Mouse (Mus musculus) layer of hippocampus, postnatal 10 days (tissue): ENCODE data around the gene Dmkn. TPM values are rescaled to one million over a fixed set of nuclear protein-coding genes. Genes with fewer than 3 reads are reported as not detected.
"Not testable (repeated sequence)": the region's sequence is repeated elsewhere in the genome, so short reads cannot be mapped to it uniquely, and the experiment has no call there.

Source experiments
- DNase-seq, 2 experiments: peaks; one replicate each; pipeline ENCODE4 v3.0.0; 2021; ENCODE audit warnings: low spot score in 2 of 2
- total RNA-seq, 2 experiments: library from RNA; stranded (reverse); gene quantifications; 2 replicates each; pipeline ENCODE4 v1.2.3; 2021

The Dmkn gene
- total RNA-seq, 2 experiments from 2014 or later: 1.2 to 1.5 TPM

DNA sequence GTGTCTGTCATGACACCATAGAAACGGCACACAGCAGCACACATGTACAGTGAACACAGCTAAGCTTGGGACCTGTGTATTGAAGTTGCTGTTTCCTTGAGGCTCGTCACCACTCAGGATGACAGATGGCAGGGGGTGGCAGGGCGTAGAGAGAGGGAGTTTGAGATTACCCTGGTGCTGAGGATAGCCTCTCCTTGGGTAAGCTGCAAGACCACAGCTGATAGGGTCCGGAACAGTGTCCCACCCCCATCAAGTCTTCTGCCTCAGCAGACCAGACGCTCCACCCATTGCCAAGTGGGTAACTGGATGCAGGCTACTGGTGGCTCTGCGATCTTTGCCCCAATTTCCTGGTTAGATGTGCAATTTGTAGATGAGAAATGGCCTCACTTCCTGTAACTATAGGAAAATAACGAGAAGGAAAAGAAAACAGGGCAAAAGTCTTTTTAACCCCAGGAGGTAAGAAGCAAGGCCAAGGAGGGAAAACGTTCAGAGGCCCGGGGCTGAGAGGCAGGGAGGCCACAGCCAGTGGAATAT, 48.3 kb downstream of the Dmkn start:
- no peak for DNase-seq

DNA sequence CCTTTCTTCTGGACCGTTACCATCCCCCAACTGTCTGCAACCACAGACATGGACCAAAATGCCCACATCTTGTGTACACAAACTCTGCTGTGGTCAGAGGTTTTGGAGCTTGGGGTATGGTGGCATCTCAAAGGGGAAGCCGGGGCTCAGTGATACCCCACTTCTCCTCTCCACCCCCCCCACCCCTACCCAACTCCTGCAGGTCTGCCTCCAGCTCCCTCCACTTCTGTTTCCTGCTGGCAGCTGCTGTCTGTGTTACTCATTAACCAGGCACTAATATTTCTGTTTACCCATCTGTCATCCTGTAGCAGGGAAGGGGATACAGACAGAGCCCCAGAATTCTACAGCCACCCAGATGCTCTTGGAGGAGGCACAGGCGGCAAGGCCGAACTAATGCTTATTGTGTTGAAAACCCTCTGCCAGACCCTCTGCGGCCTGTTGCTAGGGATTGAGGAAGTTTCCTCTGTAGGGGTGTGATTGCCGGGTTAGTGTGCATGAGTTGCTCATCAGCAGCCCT, 48.8 kb downstream of the Dmkn start:
- DNase-seq: peak in 1 of 2 experiments; percentile 23

DNA sequence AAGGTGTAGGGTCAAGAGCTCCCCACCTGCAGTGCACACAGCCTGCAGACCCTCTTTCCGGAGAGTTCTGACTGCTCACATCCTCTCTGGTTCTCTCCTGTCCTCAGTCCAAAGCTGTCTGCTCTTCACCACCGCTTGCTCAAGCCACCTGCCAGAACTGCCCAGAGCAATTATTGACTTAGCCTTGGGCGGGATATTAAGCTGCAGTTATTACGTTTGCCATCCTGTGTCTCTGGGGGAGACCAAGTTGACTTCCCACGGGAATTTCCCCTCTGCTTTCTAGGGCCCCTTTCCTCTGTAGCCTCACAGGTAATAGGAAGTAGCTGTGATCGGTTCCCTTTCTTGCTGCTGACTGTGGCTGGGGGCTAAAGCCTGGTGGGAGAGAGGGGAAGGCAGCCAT, 56.6 kb downstream of the Dmkn start:
- DNase-seq: no peak

DNA sequence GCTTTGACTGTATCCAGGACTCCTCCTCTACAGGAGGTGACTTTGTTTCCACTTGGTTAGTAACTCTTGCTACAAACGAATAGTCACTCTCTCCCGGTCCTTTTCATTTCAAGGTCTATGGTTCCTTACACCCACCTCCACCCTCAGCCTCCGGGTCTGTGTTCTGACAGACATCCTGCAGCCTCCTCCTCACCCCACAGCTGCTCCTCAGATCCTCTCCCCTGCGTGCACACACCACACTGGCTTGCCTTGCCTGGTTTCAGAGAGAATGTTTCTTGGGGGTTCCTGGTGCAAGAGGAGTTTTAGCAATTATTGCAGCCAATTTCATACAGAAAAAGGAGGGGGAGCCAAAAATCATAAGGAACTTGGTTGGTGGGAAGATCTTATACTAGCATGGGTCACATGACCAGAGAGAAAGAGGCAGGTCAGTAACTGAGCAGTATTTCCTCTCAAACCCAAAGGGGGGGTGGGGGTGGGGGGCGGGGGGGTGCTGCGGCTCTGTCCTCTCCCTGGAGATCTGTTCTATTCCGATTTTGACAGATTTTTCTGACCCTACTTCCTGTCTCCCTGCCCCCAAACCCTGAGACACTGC, 57.4 kb downstream of the Dmkn start:
- no peak for DNase-seq

DNA sequence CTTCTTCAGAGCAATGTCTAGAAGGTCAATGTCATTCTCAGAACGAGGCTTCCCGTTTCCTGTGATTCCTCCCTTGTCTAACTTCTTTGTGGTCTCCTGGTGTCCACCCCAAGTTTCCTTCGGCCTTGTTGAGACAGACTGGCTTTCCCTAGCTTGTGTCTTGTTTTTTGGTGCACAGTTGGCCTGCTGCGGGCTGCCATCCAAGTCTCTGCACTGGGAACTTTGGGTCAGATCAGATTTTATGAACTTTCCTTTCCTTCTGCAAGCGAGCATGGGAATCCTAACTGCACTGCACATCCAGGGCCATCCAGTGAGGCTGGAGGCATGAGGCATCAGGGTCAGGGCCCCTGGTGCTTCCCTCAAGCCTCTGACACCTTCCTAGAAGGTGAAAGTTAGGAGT, 58.0 kb downstream of the Dmkn start:
- DNase-seq: no peak

DNA sequence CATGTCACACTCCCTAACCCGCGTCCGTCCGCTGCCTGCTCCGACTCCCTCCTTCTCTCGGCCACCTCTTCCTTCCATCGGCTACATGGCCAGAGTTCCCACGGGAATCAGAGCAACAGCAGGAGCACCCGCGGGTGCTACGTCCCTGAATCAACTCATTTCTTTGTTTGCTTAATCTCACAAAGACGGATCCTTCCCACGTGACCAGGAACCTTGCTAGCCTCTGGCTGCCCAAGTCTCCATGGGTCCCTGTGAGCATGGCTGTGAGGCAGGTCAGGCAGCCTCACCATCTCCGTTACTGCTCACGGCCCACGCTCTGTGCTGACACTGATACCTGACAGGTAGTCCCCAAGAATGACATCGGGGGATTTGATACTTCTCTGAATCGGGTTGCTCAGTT, 60.1 kb downstream of the Dmkn start, which contains the start of gene Ffar2:
Gene Ffar2, minus strand, starts transcription at position 101 of the 400 bp plus-strand sequence.
- no peak for DNase-seq

DNA sequence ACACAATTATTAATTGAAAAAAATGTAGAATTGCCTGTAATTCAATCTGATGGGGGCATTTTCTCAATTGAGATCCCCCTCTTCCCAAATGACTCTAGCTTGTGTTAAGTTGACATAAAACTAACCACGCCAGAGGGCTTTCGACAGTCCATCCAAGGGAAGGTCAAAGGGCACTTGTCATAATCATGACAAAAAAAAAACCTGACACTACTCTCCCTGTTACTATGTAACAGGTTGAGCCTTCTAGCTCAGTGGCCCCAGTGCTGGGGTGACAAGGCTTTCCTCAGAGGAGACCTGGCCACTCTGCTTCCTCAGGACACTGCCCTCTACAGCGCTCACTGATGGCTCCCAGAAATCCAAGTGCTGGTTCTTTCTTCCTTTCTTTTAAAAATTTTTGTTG, 60.8 kb downstream of the Dmkn start:
- no peak for DNase-seq

DNA sequence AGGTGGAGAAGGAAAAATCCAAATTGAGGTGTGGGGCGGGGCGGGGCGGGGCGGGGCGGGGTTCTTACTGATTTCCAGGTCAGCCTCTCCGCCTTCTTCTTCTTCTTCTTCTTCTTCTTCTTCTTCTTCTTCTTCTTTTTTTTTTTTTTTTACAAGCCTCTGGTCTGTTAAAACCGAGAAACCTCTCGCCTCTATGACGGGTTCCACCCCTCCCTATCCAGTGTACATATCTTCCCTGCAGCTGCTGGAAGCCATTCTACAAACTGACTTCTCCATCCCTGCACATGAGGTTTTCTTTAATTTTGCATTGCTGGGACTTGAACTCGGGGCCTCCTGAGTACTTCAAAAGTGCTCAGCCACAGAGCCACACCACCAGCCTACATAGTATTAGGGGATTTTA, 63.1 kb downstream of the Dmkn start:
- no peak for DNase-seq

DNA sequence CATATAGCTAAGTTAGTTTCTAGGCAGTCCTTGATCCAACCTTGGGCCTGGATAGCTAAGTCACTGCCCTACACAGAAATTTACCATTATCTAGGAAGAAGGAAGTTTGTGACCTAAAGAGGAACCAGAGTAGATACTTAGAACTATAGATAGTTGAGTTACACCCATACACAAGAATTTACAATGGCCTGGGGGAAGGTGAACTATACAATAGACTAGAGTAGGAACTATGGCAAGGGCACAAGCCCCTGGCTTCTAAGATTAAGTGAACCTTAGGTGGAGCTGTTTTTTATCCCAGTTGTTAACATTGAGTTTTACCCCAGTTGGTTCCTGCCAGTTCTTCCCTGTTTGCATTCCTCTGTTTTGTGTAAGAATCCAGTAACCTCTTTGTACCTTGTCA, 65.3 kb downstream of the Dmkn start:
- DNase-seq: not testable (repeated sequence)

DNA sequence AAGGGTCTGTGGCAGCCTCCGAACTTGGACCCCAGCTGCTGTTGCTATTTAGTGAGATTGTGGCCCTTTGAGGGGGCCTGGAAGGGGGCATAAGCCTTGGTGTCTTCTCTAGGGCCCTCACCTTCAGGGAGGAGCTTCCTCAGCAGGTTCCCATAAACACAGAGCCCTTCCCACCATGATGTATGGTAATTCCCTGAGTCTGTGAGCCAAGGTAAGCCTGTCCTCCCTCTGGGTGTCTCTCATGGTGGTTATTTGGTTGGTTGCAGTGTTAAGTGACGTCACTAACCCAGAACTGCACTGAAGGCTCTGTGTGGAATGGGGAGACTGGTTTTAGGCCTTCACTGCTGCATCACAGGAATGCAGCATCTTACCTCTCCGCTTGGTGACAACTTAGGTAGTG, 65.9 kb downstream of the Dmkn start:
- DNase-seq: no peak

Other genes starting within 250 kb of the Dmkn start
- gene Arhgap33, start 228.7 kb upstream of the Dmkn start, total RNA-seq: 100 to 1,000 TPM; 218 to 232 TPM
- 1 to 10 TPM; 5.3 to 5.6 TPM for gene Hspb6, start 211.6 kb upstream of the Dmkn start, total RNA-seq
- 1 to 10 TPM; 3.4 to 4.4 TPM for gene Proser3, start 211.5 kb upstream of the Dmkn start, total RNA-seq
- 10 to 100 TPM; 28.2 to 36.6 TPM for gene Lin37, start 203.9 kb upstream of the Dmkn start, total RNA-seq
- 10 to 100 TPM; 49.4 to 52.5 TPM for gene U2af1l4, start 200.5 kb upstream of the Dmkn start, total RNA-seq
- 1 to 10 TPM; 4.8 to 5.8 TPM for gene Gm49396, start 200.4 kb upstream of the Dmkn start, total RNA-seq
- gene Psenen, start 200.1 kb upstream of the Dmkn start, total RNA-seq: 10 to 100 TPM; 79.4 to 87.1 TPM
- 1 to 10 TPM; 2.4 to 2.8 TPM for gene Igflr1, start 198.3 kb upstream of the Dmkn start, total RNA-seq
- 10 to 100 TPM; 57.8 to 59.8 TPM for gene Kmt2b, start 175.0 kb upstream of the Dmkn start, total RNA-seq
- not detected for gene Zbtb32, start 164.8 kb upstream of the Dmkn start, total RNA-seq
- under 1 TPM; 0.22 to 0.34 TPM for gene Upk1a, start 150.9 kb upstream of the Dmkn start, total RNA-seq
- gene Cox6b1, start 137.6 kb upstream of the Dmkn start, total RNA-seq: 100 to 1,000 TPM; 719 to 852 TPM
- not detected for gene Etv2, start 127.9 kb upstream of the Dmkn start, total RNA-seq
- 10 to 100 TPM; 75.3 to 79.9 TPM for gene Rbm42, start 113.4 kb upstream of the Dmkn start, total RNA-seq
- 1 to 10 TPM; 7.0 to 7.4 TPM for gene Haus5, start 98.8 kb upstream of the Dmkn start, total RNA-seq
- gene Pmis2, start 92.2 kb upstream of the Dmkn start, total RNA-seq: not detected
- not detected for gene 2200002J24Rik, start 64.8 kb upstream of the Dmkn start, total RNA-seq
- gene Atp4a, start 51.5 kb upstream of the Dmkn start, total RNA-seq: 1 to 10 TPM; 3.1 to 3.8 TPM
- 100 to 1,000 TPM; 117 to 141 TPM for gene Tmem147, start 34.2 kb upstream of the Dmkn start, total RNA-seq
- gene Gapdhs, start 20.1 kb upstream of the Dmkn start, total RNA-seq: not detected
- gene Sbsn, start 12.3 kb upstream of the Dmkn start, total RNA-seq: 10 to 100 TPM in 1 of 2 experiments, 1 to 10 TPM in 1; 7.7 to 10.4 TPM
- not detected for gene Krtdap, start 24.1 kb downstream of the Dmkn start, total RNA-seq
- gene Ffar2, start 60.0 kb downstream of the Dmkn start, total RNA-seq: under 1 TPM in 1 of 2 experiments, not detected in 1; 0.25 TPM
- gene Ffar3, start 92.4 kb downstream of the Dmkn start, total RNA-seq: not detected
- not detected for gene Ffar1, start 97.8 kb downstream of the Dmkn start, total RNA-seq
- not detected for gene Cd22, start 116.6 kb downstream of the Dmkn start, total RNA-seq
- gene Mag, start 151.1 kb downstream of the Dmkn start, total RNA-seq: 10 to 100 TPM; 25.3 to 30.7 TPM
- not detected for gene Hamp2, start 160.9 kb downstream of the Dmkn start, total RNA-seq
- gene Hamp, start 180.3 kb downstream of the Dmkn start, total RNA-seq: not detected
- gene Usf2, start 193.0 kb downstream of the Dmkn start, total RNA-seq: 100 to 1,000 TPM in 1 of 2 experiments, 10 to 100 TPM in 1; 94.1 to 116 TPM
- 10 to 100 TPM; 11.8 to 15.1 TPM for gene Lsr, start 209.7 kb downstream of the Dmkn start, total RNA-seq
- gene Fam187b, start 210.0 kb downstream of the Dmkn start, total RNA-seq: under 1 TPM; 0.25 to 0.96 TPM